Mouse (Mus musculus): ENCODE results near the gene Zdhhc7. TPM values are rescaled to one million over a fixed set of nuclear protein-coding genes. Genes with fewer than 3 reads are reported as not detected.

Gene Zdhhc7
- polyA plus RNA-seq, 1 experiment from 2014 or later: 32.1 TPM

GRCm38 (mm10) chr8:120113306-120113705 lies 12.0 kb upstream of the Zdhhc7 start:
- peak overlapping the region; percentile 75 for H3K4me3 ChIP-seq (replicated peaks)
- ATAC-seq (ENCODE audit: insufficient read depth, low FRiP score, low read depth): peak; percentile 20; the same call in 1 of the 2 replicates
- no peaks in the 10 kb centered on the region for H3K9me3 ChIP-seq
- peak overlapping the region; percentile 97 for H3K27ac ChIP-seq
- H3K9ac ChIP-seq: peak overlapping the region; percentile 55
- H3K4me1 ChIP-seq: peaks cover 14% of the 10 kb centered on the region; the same call in 1 of the 2 replicates
- no peaks in the 10 kb centered on the region for H3K36me3 ChIP-seq
- peak overlapping the region; percentile 97 for H3K4me2 ChIP-seq
- peaks cover 21% of the 10 kb centered on the region for H3K27me3 ChIP-seq (replicated peaks)
- 1% methylated on average over 10 of the region's 10 CpGs for WGBS

GRCm38 (mm10) chr8:120112535-120112934 lies 11.3 kb upstream of the Zdhhc7 start:
- Histone ChIP-seq H3K9ac (no peak overlapping the region), H3K4me1 (peaks cover 14% of the 10 kb centered on the region; the same call in 1 of the 2 replicates), H3K4me3 (replicated peaks) (no peak overlapping the region), H3K9me3 (no peaks in the 10 kb centered on the region), H3K36me3 (no peaks in the 10 kb centered on the region), H3K27me3 (replicated peaks) (peaks cover 21% of the 10 kb centered on the region), H3K27ac (0 out of 2 replicates have a peak overlapping the region, but pooled peaks have one; percentile 97), H3K4me2 (no peak overlapping the region)
- 71% methylated on average over 5 of the region's 5 CpGs for WGBS
- ATAC-seq (ENCODE audit: insufficient read depth, low FRiP score, low read depth): no peak

GRCm38 (mm10) chr8:120111382-120111781 lies 10.1 kb upstream of the Zdhhc7 start:
- Histone ChIP-seq H3K9ac (no peak overlapping the region), H3K36me3 (no peaks in the 10 kb centered on the region), H3K9me3 (no peaks in the 10 kb centered on the region), H3K4me1 (peaks cover 14% of the 10 kb centered on the region; the same call in 1 of the 2 replicates), H3K27me3 (replicated peaks) (peaks cover 19% of the 10 kb centered on the region), H3K27ac (no peak overlapping the region), H3K4me3 (replicated peaks) (no peak overlapping the region), H3K4me2 (no peak overlapping the region)
- ATAC-seq (ENCODE audit: insufficient read depth, low FRiP score, low read depth): no peak
- WGBS: 64% methylated on average over 4 of the region's 4 CpGs

GRCm38 (mm10) chr8:120110966-120111365 lies 9.7 kb upstream of the Zdhhc7 start:
- H3K36me3 ChIP-seq: no peaks in the 10 kb centered on the region
- H3K4me1 ChIP-seq: peaks cover 14% of the 10 kb centered on the region; the same call in 1 of the 2 replicates
- WGBS: 81% methylated on average over 4 of the region's 4 CpGs
- no peak overlapping the region for H3K4me2 ChIP-seq
- no peaks in the 10 kb centered on the region for H3K9me3 ChIP-seq
- H3K27ac ChIP-seq: no peak overlapping the region
- no peak overlapping the region for H3K9ac ChIP-seq
- no peak overlapping the region for H3K4me3 ChIP-seq (replicated peaks)
- no peak for ATAC-seq (ENCODE audit: insufficient read depth, low FRiP score, low read depth)
- H3K27me3 ChIP-seq (replicated peaks): peaks cover 16% of the 10 kb centered on the region

- Histone ChIP-seq H3K27ac (no peak overlapping the region), H3K9me3 (no peaks in the 10 kb centered on the region), H3K4me3 (replicated peaks) (no peak overlapping the region), H3K27me3 (replicated peaks) (no peaks in the 10 kb centered on the region), H3K9ac (no peak overlapping the region), H3K4me2 (no peak overlapping the region), H3K4me1 (peaks cover 8% of the 10 kb centered on the region; the same call in 1 of the 2 replicates), H3K36me3 (no peaks in the 10 kb centered on the region)
- 28% methylated on average over 3 of the region's 3 CpGs for WGBS
- no peak for ATAC-seq (ENCODE audit: insufficient read depth, low FRiP score, low read depth)
Measured at GRCm38 (mm10) chr8:120109149-120109548, 7.9 kb upstream of the Zdhhc7 start.

GRCm38 (mm10) chr8:120104721-120105272 lies 3.5 kb upstream of the Zdhhc7 start:
- Histone ChIP-seq H3K27ac (no peak overlapping the region), H3K9me3 (no peaks in the 10 kb centered on the region), H3K4me3 (replicated peaks) (no peak overlapping the region), H3K36me3 (no peaks in the 10 kb centered on the region), H3K4me1 (peaks cover 15% of the 10 kb centered on the region), H3K27me3 (replicated peaks) (no peaks in the 10 kb centered on the region), H3K9ac (no peak overlapping the region), H3K4me2 (no peak overlapping the region)
- WGBS: 54% methylated on average over 9 of the region's 9 CpGs
- ATAC-seq (ENCODE audit: insufficient read depth, low FRiP score, low read depth): no peak

- 79% methylated on average over 9 of the region's 9 CpGs for whole genome bisulfite sequencing
- ATAC-seq (ENCODE audit: insufficient read depth, low FRiP score, low read depth): no peak
- H3K27ac ChIP-seq: no peak overlapping the region
- no peak overlapping the region for H3K4me2 ChIP-seq
- H3K27me3 ChIP-seq (replicated peaks): no peaks in the 10 kb centered on the region
- no peak overlapping the region for H3K9ac ChIP-seq
- H3K36me3 ChIP-seq: no peaks in the 10 kb centered on the region
- H3K4me3 ChIP-seq (replicated peaks): no peak overlapping the region
- H3K9me3 ChIP-seq: no peaks in the 10 kb centered on the region
- peaks cover 20% of the 10 kb centered on the region for H3K4me1 ChIP-seq
Measured at GRCm38 (mm10) chr8:120103916-120104315, 2.6 kb upstream of the Zdhhc7 start.

GRCm38 (mm10) chr8:120100388-120101067 lies 754 bp downstream of the Zdhhc7 start:
- Histone ChIP-seq H3K36me3 (0 out of 2 replicates have a peak, but pooled peaks cover 4% of the 10 kb centered on the region), H3K9me3 (no peaks in the 10 kb centered on the region), H3K27ac (peak overlapping the region; percentile 92), H3K27me3 (replicated peaks) (no peaks in the 10 kb centered on the region), H3K9ac (peak overlapping the region; percentile 80), H3K4me2 (peak overlapping the region; percentile 76), H3K4me3 (replicated peaks) (peak overlapping the region; percentile 95), H3K4me1 (peaks cover 20% of the 10 kb centered on the region)
- 3% methylated on average over 25 of the region's 25 CpGs for WGBS
- no peak for ATAC-seq (ENCODE audit: insufficient read depth, low FRiP score, low read depth)

- Histone ChIP-seq H3K4me3 (replicated peaks) (no peak overlapping the region), H3K36me3 (peaks cover 23% of the 10 kb centered on the region), H3K27me3 (replicated peaks) (no peaks in the 10 kb centered on the region), H3K4me1 (peaks cover 13% of the 10 kb centered on the region), H3K27ac (0 out of 2 replicates have a peak overlapping the region, but pooled peaks have one; percentile 13), H3K9me3 (no peaks in the 10 kb centered on the region), H3K9ac (no peak overlapping the region), H3K4me2 (no peak overlapping the region)
- WGBS: 60% methylated on average over 2 of the region's 2 CpGs
- ATAC-seq (ENCODE audit: insufficient read depth, low FRiP score, low read depth): no peak
Measured at GRCm38 (mm10) chr8:120096486-120096885, 4.8 kb downstream of the Zdhhc7 start.

- peaks cover 5% of the 10 kb centered on the region for H3K4me1 ChIP-seq
- no peak overlapping the region for H3K4me3 ChIP-seq (replicated peaks)
- no peak overlapping the region for H3K9ac ChIP-seq
- no peak for ATAC-seq (ENCODE audit: insufficient read depth, low FRiP score, low read depth)
- 80% methylated on average over 10 of the region's 10 CpGs for WGBS
- no peak overlapping the region for H3K27ac ChIP-seq
- no peak overlapping the region for H3K4me2 ChIP-seq
- no peaks in the 10 kb centered on the region for H3K27me3 ChIP-seq (replicated peaks)
- H3K9me3 ChIP-seq: no peaks in the 10 kb centered on the region
- H3K36me3 ChIP-seq: peaks cover 34% of the 10 kb centered on the region
Measured at GRCm38 (mm10) chr8:120094801-120095200, 6.5 kb downstream of the Zdhhc7 start.

GRCm38 (mm10) chr8:120093103-120093502 lies 8.2 kb downstream of the Zdhhc7 start:
- no peak for ATAC-seq (ENCODE audit: insufficient read depth, low FRiP score, low read depth)
- Histone ChIP-seq H3K36me3 (peaks cover 37% of the 10 kb centered on the region), H3K4me1 (no peaks in the 10 kb centered on the region), H3K4me2 (no peak overlapping the region), H3K4me3 (replicated peaks) (no peak overlapping the region), H3K27me3 (replicated peaks) (no peaks in the 10 kb centered on the region), H3K27ac (no peak overlapping the region), H3K9ac (no peak overlapping the region), H3K9me3 (no peaks in the 10 kb centered on the region)
- WGBS: 78% methylated on average over 3 of the region's 3 CpGs

- Histone ChIP-seq H3K27ac (no peak overlapping the region), H3K4me1 (no peaks in the 10 kb centered on the region), H3K27me3 (replicated peaks) (no peaks in the 10 kb centered on the region), H3K36me3 (peaks cover 51% of the 10 kb centered on the region), H3K4me2 (no peak overlapping the region), H3K9ac (no peak overlapping the region), H3K4me3 (replicated peaks) (no peak overlapping the region), H3K9me3 (no peaks in the 10 kb centered on the region)
- no peak for ATAC-seq (ENCODE audit: insufficient read depth, low FRiP score, low read depth)
- 87% methylated on average over 3 of the region's 3 CpGs for WGBS
Measured at GRCm38 (mm10) chr8:120091032-120091431, 10.2 kb downstream of the Zdhhc7 start.

Data from stomach, embryonic 15.5 days (tissue).